Mouse (Mus musculus) liver, embryonic 12.5 days (tissue): ENCODE measurements around the gene Rbm20. TPM values are rescaled to one million over a fixed set of nuclear protein-coding genes. Genes with fewer than 3 reads are reported as not detected.

Experiments
- ATAC-seq: fragments of 200-750 bp; cut with Nextera tagmentation; 2 replicates; pipeline ENCODE4 v1.8.0; 2017; ENCODE audit warnings: moderate number of reproducible peaks, mild to moderate bottlenecking, moderate library complexity
- H3K27ac ChIP-seq: fragments of 300-500 bp; sonication (generic); 2 replicates; pipeline ENCODE4 v1.5.1; 2016; ENCODE audit warnings: mild to moderate bottlenecking
- H3K27me3 ChIP-seq: fragments of 300-500 bp; sonication (generic); replicated peaks from 2 replicates; pipeline ENCODE4 v1.6.1; 2016; ENCODE audit warnings: mild to moderate bottlenecking, moderate library complexity
- H3K36me3 ChIP-seq: fragments of 300-500 bp; sonication (generic); 2 replicates; pipeline ENCODE4 v1.6.1; 2016; ENCODE audit warnings: mild to moderate bottlenecking, moderate library complexity
- H3K4me1 ChIP-seq: fragments of 300-500 bp; sonication (generic); 2 replicates; pipeline ENCODE4 v1.6.1; 2016
- H3K4me2 ChIP-seq: fragments of 300-500 bp; sonication (generic); 2 replicates; pipeline ENCODE4 v1.6.1; 2016; ENCODE audit warnings: mild to moderate bottlenecking, moderate library complexity
- H3K4me3 ChIP-seq: fragments of 300-500 bp; sonication (generic); 2 replicates; pipeline ENCODE4 v1.5.1; 2016; ENCODE audit warnings: mild to moderate bottlenecking, moderate library complexity
- H3K9ac ChIP-seq: fragments of 300-500 bp; sonication (generic); 2 replicates; pipeline ENCODE4 v1.6.1; 2016; ENCODE audit warnings: mild to moderate bottlenecking, moderate library complexity
- H3K9me3 ChIP-seq: fragments of 300-500 bp; sonication (generic); replicated peaks from 2 replicates; pipeline ENCODE4 v1.6.1; 2016; ENCODE audit warnings: mild to moderate bottlenecking, moderate library complexity
- WGBS: fragments of 180-500 bp; shearing (Covaris S2); methylation state at CpG from one replicate; pipeline ENCODE4 v1.1.7; 2016; ENCODE audit not compliant: insufficient replicate concordance; 5-methylcytosine and 5-hydroxymethylcytosine counted together
- polyA plus RNA-seq: library from polyadenylated mRNA; unstranded; fragments of >200 nt; fragmentation: Nextera tagmentation; extraction: Ambion mirVana; gene quantifications from 2 replicates; pipeline ENCODE4 v1.2.1, GENCODE M21; 2016

Rbm20 gene
- polyA plus RNA-seq, 1 experiment from 2014 or later = 0.18 TPM

DNA sequence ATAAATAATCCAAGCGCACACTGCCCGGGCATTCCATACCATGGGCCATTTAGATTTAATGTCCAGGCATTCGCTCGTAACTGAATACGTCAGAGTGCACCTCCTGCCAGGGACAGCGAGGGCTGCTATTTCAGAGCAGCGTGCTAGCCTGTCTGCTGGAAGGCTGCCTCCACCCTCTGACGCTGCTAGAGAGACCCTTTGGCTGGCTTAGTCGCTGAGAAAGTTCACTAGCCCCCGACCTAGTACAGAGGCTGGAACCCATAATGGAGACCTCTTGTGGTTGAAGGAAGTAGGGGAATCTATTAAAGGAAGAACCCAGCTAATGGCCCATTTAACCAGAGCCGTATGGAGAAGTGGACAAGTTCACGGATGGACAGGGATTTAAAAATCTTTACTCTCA, 49.2 kb downstream of the Rbm20 start:
- H3K9ac ChIP-seq = no peak overlapping the region
- H3K4me2 ChIP-seq = no peak overlapping the region
- ATAC-seq = no peak
- no peak overlapping the region for H3K4me3 ChIP-seq
- 0 out of 2 replicates have a peak, but pooled peaks cover 5% of the 10 kb centered on the region for H3K27me3 ChIP-seq
- H3K4me1 ChIP-seq = no peaks in the 10 kb centered on the region; the same call in 1 of the 2 replicates
- H3K27ac ChIP-seq = no peak overlapping the region
- no peaks in the 10 kb centered on the region for H3K9me3 ChIP-seq
- no peaks in the 10 kb centered on the region for H3K36me3 ChIP-seq
- WGBS = 48% methylated on average over 12 of the region's 12 CpGs

DNA sequence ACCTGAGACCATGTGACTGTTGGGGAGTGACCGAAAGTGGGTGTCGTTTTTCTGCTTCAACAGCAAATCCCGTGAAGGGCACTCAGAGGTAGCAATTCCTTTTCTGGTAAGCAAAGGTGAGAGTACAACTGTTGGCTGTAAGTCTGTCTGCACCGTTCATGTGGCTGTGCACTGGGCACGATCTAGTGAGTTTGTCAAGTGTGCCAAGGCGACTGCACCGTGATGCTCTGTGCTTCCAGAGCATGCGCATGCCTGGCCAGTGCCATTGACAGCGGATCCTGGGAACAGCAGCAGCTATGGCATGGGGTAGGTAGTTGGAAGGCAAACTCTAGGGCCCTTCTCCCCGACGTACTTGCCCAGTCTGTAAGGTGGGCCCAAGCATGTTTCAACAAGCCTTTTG, 49.6 kb downstream of the Rbm20 start:
- Histone ChIP-seq H3K4me2 (no peak overlapping the region), H3K9ac (no peak overlapping the region), H3K4me1 (no peaks in the 10 kb centered on the region; the same call in 1 of the 2 replicates), H3K9me3 (no peaks in the 10 kb centered on the region), H3K36me3 (no peaks in the 10 kb centered on the region), H3K4me3 (no peak overlapping the region), H3K27ac (no peak overlapping the region), H3K27me3 (0 out of 2 replicates have a peak, but pooled peaks cover 5% of the 10 kb centered on the region)
- ATAC-seq = no peak
- WGBS = 61% methylated on average over 11 of the region's 11 CpGs

DNA sequence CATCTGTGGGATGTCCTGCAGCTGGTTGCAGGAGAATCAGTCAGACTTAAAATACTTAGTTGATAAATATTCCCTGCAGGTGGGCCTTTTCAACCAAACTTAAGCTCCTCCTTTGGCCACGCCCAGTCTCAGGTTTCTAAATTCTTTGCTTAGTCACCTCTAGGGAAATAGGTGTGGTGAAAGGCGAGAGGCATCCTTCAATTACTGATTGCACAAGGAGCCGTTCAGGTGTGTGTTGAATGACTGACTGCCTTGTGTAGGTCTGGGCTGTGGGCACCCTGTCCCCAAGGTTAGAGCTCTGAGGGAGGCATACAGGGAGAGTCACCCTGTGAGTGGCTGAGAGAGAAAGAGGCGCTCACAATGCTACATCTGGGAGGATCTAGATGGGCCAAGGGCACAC, 50.2 kb downstream of the Rbm20 start:
- ATAC-seq = no peak
- no peak overlapping the region for H3K4me2 ChIP-seq
- H3K9me3 ChIP-seq = no peaks in the 10 kb centered on the region
- H3K36me3 ChIP-seq = no peaks in the 10 kb centered on the region
- H3K27ac ChIP-seq = no peak overlapping the region
- peaks cover 4% of the 10 kb centered on the region; the same call in 1 of the 2 replicates for H3K4me1 ChIP-seq
- WGBS = 57% methylated on average over 4 of the region's 4 CpGs
- no peak overlapping the region for H3K4me3 ChIP-seq
- no peak overlapping the region for H3K9ac ChIP-seq
- H3K27me3 ChIP-seq = 0 out of 2 replicates have a peak, but pooled peaks cover 5% of the 10 kb centered on the region

DNA sequence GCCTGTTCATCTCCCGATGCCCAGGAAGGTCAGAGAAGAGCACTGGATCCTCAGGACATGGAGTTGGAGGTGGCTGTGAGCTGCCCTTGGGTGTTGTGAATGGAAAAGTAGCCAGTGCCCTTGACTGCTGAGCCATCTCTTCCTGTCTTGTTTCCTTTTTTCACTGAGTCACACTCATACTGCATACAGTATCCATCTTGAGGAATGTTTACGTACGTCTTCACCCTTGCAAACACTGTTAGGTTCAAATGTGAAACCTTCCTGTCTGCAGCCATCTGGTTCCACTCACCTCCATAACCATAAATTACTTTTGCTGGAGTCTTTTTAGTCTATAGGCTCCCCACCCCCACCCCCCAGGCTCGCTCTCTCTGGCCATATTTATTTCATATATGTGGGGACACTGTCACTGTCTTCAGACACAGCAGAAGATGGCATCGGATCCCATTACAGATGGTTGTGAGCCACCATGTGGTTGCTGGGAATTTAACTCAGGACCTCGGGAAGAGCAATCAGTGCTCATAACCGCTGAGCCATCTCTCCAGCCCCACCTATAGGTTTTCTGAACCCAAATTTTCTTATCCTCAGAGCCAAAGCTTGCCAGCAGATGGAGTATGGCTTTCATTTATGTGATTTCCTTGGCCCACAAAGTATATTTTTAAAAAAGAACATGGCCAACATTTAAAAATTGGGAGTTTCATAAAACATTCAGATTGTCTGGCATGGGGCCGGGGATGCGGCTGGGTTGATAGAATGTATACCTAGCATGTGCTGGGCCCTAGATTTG, 51.0 kb downstream of the Rbm20 start:
- no peak overlapping the region for H3K4me3 ChIP-seq
- 71% methylated on average over 9 of the region's 9 CpGs for WGBS
- H3K9ac ChIP-seq = no peak overlapping the region
- H3K36me3 ChIP-seq = no peaks in the 10 kb centered on the region
- 0 out of 2 replicates have a peak, but pooled peaks cover 5% of the 10 kb centered on the region for H3K27me3 ChIP-seq
- no peak overlapping the region for H3K4me2 ChIP-seq
- H3K4me1 ChIP-seq = peaks cover 4% of the 10 kb centered on the region; the same call in 1 of the 2 replicates
- no peak overlapping the region for H3K27ac ChIP-seq
- ATAC-seq = no peak
- H3K9me3 ChIP-seq = no peaks in the 10 kb centered on the region

DNA sequence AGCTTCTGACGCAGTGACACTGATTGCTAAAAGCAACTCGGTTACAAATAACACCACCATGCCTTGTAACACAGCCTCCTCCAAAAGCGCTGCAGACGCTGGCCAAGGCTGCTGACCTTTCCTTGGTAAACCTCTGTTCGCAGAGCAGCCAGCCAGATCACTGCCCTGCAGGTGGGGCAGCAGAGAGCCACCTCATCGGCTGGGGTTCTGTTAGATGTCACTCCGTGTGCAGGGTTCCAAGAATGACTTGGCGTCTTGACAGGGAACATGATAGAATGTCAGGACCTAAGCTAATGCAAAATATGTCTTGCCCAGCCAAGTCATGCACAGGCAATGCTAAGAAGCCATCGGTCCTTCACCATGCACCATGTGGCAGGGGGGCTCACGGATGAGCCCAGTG, 52.8 kb downstream of the Rbm20 start:
- no peak for ATAC-seq
- peaks cover 4% of the 10 kb centered on the region; the same call in 1 of the 2 replicates for H3K4me1 ChIP-seq
- WGBS = 68% methylated on average over 10 of the region's 10 CpGs
- H3K9ac ChIP-seq = no peak overlapping the region
- 0 out of 2 replicates have a peak, but pooled peaks cover 5% of the 10 kb centered on the region for H3K27me3 ChIP-seq
- H3K36me3 ChIP-seq = no peaks in the 10 kb centered on the region
- no peaks in the 10 kb centered on the region for H3K9me3 ChIP-seq
- H3K4me2 ChIP-seq = no peak overlapping the region
- no peak overlapping the region for H3K4me3 ChIP-seq
- H3K27ac ChIP-seq = no peak overlapping the region

DNA sequence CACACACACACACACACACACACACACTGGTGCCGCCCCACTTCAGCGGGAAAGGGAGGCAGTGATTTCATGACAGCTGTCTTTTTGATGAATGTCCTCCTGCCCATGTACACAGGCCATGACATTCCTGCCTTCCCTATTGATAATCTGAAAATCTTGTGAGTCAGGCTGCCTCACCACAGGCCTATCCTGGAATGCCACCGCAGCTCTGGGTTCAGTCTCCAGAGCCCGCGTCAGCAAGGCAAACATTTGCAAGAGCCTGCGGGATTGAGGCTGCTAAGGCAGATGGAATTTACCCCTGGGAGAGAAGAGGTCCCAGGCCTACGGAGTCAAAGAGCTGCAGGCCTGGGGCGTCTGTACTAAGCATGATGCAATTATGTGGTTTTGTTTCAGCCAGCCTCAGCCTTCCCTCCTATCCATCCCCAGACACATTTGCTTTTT, 54.7 kb downstream of the Rbm20 start:
- no peak for ATAC-seq
- Histone ChIP-seq H3K9ac (no peak overlapping the region), H3K36me3 (no peaks in the 10 kb centered on the region), H3K4me1 (peaks cover 4% of the 10 kb centered on the region; the same call in 1 of the 2 replicates), H3K9me3 (no peaks in the 10 kb centered on the region), H3K4me2 (no peak overlapping the region), H3K4me3 (no peak overlapping the region), H3K27ac (no peak overlapping the region), H3K27me3 (0 out of 2 replicates have a peak, but pooled peaks cover 5% of the 10 kb centered on the region)
- 63% methylated on average over 8 of the region's 8 CpGs for WGBS

DNA sequence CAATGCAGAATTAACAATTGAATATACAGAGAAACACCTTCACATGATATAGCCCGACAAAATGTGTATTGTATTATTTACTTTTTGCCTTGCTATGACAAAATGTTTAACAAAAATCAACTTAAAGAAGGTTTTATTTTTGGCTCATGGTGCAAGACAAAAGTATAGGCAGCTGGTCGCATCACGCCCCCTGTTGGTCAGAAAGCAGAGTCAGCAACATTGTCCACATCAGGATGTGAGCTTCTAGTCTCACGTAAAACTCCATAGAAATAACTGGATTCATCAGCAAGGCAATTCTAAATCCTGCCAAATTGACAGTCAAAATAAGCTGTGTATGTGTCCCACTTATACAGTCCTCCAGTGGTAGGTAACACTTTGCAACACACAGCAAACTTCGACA, 57.7 kb downstream of the Rbm20 start:
- 43% methylated on average over 5 of the region's 5 CpGs for WGBS
- Histone ChIP-seq H3K4me2 (no peak overlapping the region), H3K27ac (no peak overlapping the region), H3K36me3 (no peaks in the 10 kb centered on the region), H3K9me3 (no peaks in the 10 kb centered on the region), H3K4me1 (peaks cover 4% of the 10 kb centered on the region; the same call in 1 of the 2 replicates), H3K9ac (no peak overlapping the region), H3K4me3 (no peak overlapping the region), H3K27me3 (0 out of 2 replicates have a peak, but pooled peaks cover 2% of the 10 kb centered on the region)
- ATAC-seq = no peak

DNA sequence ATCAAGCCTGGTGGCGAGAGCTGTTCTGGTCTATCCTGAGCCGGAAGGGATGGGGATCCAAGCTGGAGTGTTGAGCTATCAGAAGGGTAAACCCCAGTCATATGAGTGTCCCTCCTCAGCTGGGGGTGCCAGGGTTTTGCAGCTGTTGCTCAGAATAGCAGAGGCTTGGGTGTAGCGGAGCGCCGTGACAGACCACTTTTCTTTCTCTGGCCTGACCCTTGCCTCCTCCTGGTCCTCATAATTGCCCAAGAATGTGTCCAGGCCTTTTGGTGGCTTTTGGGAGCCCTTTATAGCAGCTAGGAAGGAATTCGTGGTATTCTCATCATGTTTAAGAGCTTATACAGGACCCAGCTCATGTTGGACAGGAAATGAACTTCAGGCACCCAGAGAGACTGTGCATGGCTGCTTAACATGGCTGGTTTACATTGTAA, 61.6 kb downstream of the Rbm20 start:
- H3K4me1 ChIP-seq = no peaks in the 10 kb centered on the region
- no peak overlapping the region for H3K9ac ChIP-seq
- ATAC-seq = no peak
- no peaks in the 10 kb centered on the region for H3K9me3 ChIP-seq
- H3K27ac ChIP-seq = no peak overlapping the region
- no peaks in the 10 kb centered on the region for H3K27me3 ChIP-seq
- H3K36me3 ChIP-seq = no peaks in the 10 kb centered on the region
- 75% methylated on average over 6 of the region's 6 CpGs for WGBS
- H3K4me3 ChIP-seq = no peak overlapping the region
- no peak overlapping the region for H3K4me2 ChIP-seq

DNA sequence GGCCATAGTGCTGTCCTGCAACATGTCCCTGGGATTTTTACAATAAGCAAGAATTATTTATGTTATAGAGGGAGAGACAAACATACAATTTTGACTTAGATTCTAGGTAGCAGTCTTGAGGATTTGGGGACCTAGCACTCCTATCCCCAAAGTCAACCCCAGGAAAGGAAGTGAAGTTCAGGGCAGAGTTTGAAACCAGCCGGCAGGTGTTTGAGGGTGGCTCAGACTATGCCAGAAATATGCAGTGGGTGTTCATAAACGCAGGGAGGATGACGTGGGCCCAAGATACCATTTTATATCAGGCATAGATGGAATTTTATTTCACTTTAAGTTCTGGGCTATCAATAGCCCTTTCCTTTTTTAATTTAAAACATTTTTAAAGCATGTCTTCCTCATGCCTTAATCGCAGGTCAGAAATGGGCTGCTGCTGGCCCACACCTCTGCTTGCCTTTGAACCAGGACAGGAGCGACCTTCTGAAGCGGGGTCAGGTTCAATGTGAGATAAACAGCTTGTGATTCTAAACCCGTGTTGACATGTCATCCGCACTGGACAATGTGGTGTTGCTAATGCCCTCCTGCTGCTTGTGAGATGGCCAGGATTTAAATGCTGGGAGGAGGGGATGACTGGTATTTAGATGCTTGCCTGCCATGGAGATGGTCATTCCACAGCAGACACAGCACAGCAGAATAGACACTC, 62.6 kb downstream of the Rbm20 start:
- no peaks in the 10 kb centered on the region for H3K27me3 ChIP-seq
- no peak overlapping the region for H3K4me3 ChIP-seq
- ATAC-seq = no peak
- 64% methylated on average over 8 of the region's 8 CpGs for WGBS
- H3K4me1 ChIP-seq = no peaks in the 10 kb centered on the region
- no peaks in the 10 kb centered on the region for H3K9me3 ChIP-seq
- H3K9ac ChIP-seq = no peak overlapping the region
- no peaks in the 10 kb centered on the region for H3K36me3 ChIP-seq
- no peak overlapping the region for H3K27ac ChIP-seq
- no peak overlapping the region for H3K4me2 ChIP-seq

DNA sequence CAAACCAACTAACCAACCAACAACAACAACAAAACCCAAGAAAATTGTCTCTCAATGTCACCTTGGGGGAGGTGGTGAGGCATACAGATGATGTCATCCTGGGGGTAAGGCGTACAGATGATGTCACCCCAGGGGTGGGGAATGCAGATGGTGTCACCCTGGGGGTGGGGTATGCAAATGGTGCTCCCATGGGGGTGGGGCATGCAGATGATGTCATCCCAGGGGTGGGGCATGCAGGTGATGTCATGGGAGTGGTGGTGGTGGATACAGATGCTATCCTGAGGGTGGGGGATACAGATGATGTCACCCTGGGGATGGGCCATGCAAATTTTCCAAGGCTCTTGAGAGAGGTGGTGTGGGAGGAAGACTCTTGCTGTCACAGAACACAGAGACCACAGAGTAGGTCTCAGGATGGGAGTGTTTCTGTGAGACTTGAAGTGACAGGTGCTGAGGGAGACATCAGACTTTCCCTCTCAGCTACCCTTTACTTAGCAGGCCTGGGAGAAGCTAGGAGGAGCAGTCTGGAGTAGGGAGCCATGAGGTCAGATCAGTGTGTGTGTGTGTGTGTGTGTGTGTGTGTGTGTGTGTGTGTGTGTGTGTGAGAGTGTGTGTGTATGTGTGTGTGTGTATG, 63.8 kb downstream of the Rbm20 start:
- no peaks in the 10 kb centered on the region for H3K9me3 ChIP-seq
- 73% methylated on average over 1 of the region's 1 CpGs for WGBS
- no peak overlapping the region for H3K4me3 ChIP-seq
- H3K4me2 ChIP-seq = no peak overlapping the region
- no peak overlapping the region for H3K9ac ChIP-seq
- no peaks in the 10 kb centered on the region for H3K4me1 ChIP-seq
- H3K36me3 ChIP-seq = no peaks in the 10 kb centered on the region
- no peaks in the 10 kb centered on the region for H3K27me3 ChIP-seq
- no peak overlapping the region for H3K27ac ChIP-seq
- peak; percentile 30 for ATAC-seq

DNA sequence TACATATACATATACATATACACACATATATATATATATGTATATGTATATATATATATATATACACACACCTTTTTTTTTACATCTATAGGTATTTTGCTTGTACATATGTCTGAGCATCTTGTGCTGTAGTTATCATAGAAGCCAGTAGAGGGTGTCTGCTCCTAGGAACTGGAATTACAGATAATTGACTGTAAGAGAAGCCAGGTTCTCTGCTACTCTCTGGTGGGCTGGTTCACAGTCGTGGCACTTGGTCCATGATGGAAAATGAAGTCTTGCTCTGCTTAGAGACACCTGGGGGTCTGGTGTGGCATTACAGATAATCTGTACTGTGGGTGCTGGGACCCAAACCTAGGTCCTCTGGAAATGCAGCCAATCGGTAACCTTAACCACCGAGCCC, 64.8 kb downstream of the Rbm20 start:
- WGBS = 60% methylated on average over 3 of the region's 3 CpGs
- Histone ChIP-seq H3K9me3 (no peaks in the 10 kb centered on the region), H3K36me3 (no peaks in the 10 kb centered on the region), H3K4me3 (no peak overlapping the region), H3K27me3 (no peaks in the 10 kb centered on the region), H3K27ac (no peak overlapping the region), H3K9ac (no peak overlapping the region), H3K4me2 (no peak overlapping the region), H3K4me1 (no peaks in the 10 kb centered on the region)
- no peak for ATAC-seq

DNA sequence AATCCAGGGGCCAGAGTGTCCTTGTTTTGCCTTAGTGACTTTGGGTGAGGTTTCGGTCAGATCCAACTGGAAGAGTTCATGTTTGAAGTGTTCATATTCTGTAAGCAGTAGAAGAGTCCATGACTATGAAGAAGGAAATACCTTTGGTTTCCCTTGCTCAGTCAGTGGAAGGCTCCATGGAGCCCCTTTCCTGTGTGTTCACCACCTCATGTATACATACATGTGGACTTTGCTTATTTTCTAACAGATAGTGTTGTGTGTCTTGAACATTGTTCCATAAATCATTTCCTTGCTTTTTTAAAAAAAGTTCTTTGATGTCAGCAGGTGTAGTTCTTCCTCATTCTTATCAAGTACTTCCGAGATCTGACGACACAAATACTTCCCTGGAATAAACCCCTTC, 68.2 kb downstream of the Rbm20 start:
- H3K4me2 ChIP-seq = no peak overlapping the region
- H3K27ac ChIP-seq = no peak overlapping the region
- 0 out of 2 replicates have a peak, but pooled peaks cover 6% of the 10 kb centered on the region for H3K9me3 ChIP-seq
- no peak overlapping the region for H3K4me3 ChIP-seq
- H3K4me1 ChIP-seq = no peaks in the 10 kb centered on the region
- no peak for ATAC-seq
- no peaks in the 10 kb centered on the region for H3K36me3 ChIP-seq
- H3K9ac ChIP-seq = no peak overlapping the region
- 64% methylated on average over 3 of the region's 3 CpGs for WGBS
- H3K27me3 ChIP-seq = no peaks in the 10 kb centered on the region
